Mouse (Mus musculus): ENCODE data around the gene Gm4778.

DNA sequence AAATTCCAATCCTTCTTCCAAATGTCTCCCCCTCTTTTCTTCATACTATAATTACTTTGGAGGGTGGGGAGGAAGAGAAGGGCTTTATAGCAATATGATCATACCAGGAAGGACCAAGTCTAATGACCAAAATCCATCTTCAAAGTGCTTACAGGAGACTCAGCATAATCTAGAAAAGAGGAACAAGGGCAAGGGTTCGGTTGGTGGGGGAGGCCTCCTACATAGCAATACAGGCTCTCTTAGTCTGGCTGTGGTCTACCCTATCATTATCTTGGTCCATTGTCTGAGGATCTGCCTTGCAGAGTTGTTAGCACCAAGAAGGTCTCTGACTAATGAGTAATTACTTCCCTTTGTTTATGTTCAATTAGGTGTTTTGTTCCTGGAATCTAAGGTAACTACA, 41.6 kb downstream of the Gm4778 start:
- TF ChIP-seq CHD2 (IDR thresholded peaks at IDR 0.05; ENCODE audit: low read depth, low read length) (no peak), ZNF384 (IDR thresholded peaks at IDR 0.05; ENCODE audit: low read depth, low read length) (no peak), ZC3H11A (IDR thresholded peaks at IDR 0.05; ENCODE audit: borderline replicate concordance, low read depth, low read length) (no peak), HCFC1 (IDR thresholded peaks at IDR 0.05; ENCODE audit: borderline replicate concordance, insufficient read depth, low read length) (no peak), MAFK (IDR thresholded peaks at IDR 0.05; ENCODE audit: insufficient read depth, low read depth, low read length) (no peak)

Measured in ES-E14 (cell line).